Mouse (Mus musculus) spleen, adult 2 months (tissue): Measurements from ENCODE around the gene Vav2.

Experiments used
- CTCF ChIP-seq: fragments of 200-500 bp; IDR thresholded peaks from 2 replicates; pipeline ENCODE4 v1.5.1; 2011; ENCODE audit warnings: mild to moderate bottlenecking, inconsistent platforms; ENCODE audit not compliant: insufficient read depth, insufficient read length, insufficient replicate concordance; ENCODE audit errors: extremely low read depth
- POLR2A ChIP-seq: fragments of 200-500 bp; IDR thresholded peaks from 2 replicates; pipeline ENCODE4 v1.6.1; 2011; ENCODE audit warnings: low read depth, low read length, inconsistent platforms

DNA sequence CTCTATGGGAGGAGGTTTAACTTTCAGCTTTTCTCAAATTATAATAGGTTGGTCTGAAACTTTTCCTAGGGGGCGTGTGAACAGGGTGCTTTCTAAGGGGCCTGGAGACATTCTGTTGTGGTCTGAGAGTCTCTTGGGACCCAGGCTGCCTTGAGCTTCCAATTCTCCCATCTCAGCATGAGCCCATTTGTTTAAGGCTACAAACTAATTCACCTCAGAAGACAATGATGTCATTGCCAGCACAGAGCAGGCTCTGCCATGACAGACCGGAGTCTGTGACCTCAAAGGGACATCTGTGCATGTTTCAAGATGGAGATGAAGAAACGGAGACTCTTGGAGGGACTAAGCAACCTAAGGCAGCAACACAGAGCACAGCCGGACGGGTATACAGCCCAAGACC is 112.6 kb downstream of the Vav2 start:
- TF ChIP-seq CTCF (no peak), POLR2A (no peak)
